Mouse (Mus musculus) hindbrain, embryonic 11.5 days (tissue): ENCODE results near the gene Taf4. TPM values are rescaled to one million over a fixed set of nuclear protein-coding genes. Genes with fewer than 3 reads are reported as not detected.

Source experiments
- ATAC-seq: fragments of 200-750 bp; cut with Nextera tagmentation; 2 replicates; pipeline ENCODE4 v1.8.0; 2017; ENCODE audit warnings: mild to moderate bottlenecking, moderate TSS enrichment, moderate library complexity; ENCODE audit not compliant: low FRiP score
- DNase-seq: peaks from one replicate; pipeline ENCODE4 v3.0.0-alpha.2; 2015; ENCODE audit warnings: low spot score
- H3K27ac ChIP-seq: fragments of 300-500 bp; sonication (generic); 2 replicates; pipeline ENCODE4 v1.5.1; 2014; ENCODE audit warnings: mild to moderate bottlenecking, low read depth, low read length
- H3K27me3 ChIP-seq: fragments of 300-500 bp; sonication (generic); 2 replicates; pipeline ENCODE4 v1.6.1; 2014; ENCODE audit warnings: mild to moderate bottlenecking, low read length, moderate library complexity, mixed read lengths; ENCODE audit not compliant: control insufficient read depth, insufficient read depth
- H3K36me3 ChIP-seq: fragments of 300-500 bp; sonication (generic); 2 replicates; pipeline ENCODE4 v1.6.1; 2014; ENCODE audit warnings: mild to moderate bottlenecking, low read length, moderate library complexity, mixed read lengths; ENCODE audit not compliant: control insufficient read depth, insufficient read depth
- H3K4me1 ChIP-seq: fragments of 300-500 bp; sonication (generic); replicated peaks from 2 replicates; pipeline ENCODE4 v1.6.1; 2014; ENCODE audit warnings: low read length, mixed read lengths; ENCODE audit not compliant: control insufficient read depth, insufficient read depth
- H3K4me2 ChIP-seq: fragments of 300-500 bp; sonication (generic); replicated peaks from 2 replicates; pipeline ENCODE4 v1.6.1; 2014; ENCODE audit warnings: mild to moderate bottlenecking, low read depth, low read length
- H3K4me3 ChIP-seq: fragments of 300-500 bp; sonication (generic); 2 replicates; pipeline ENCODE4 v1.5.1; 2014; ENCODE audit warnings: low read depth, low read length
- H3K9ac ChIP-seq: fragments of 300-500 bp; sonication (generic); 2 replicates; pipeline ENCODE4 v1.6.1; 2014; ENCODE audit warnings: low read depth, low read length
- H3K9me3 ChIP-seq: fragments of 300-500 bp; sonication (generic); 2 replicates; pipeline ENCODE4 v1.6.1; 2016; ENCODE audit warnings: low read length; ENCODE audit not compliant: control insufficient read depth
- WGBS: fragments of 180-500 bp; shearing (Covaris S2); extraction: QIAGEN DNeasy Blood & Tissue Kit; methylation state at CpG from one replicate; pipeline ENCODE4 v1.1.7; 2014; 5-methylcytosine and 5-hydroxymethylcytosine counted together
- polyA plus RNA-seq: library from polyadenylated mRNA; unstranded; fragments of >200 nt; fragmentation: Nextera tagmentation; extraction: Ambion mirVana; gene quantifications from 2 replicates; pipeline ENCODE4 v1.2.1, GENCODE M21; 2014

Taf4 gene
- polyA plus RNA-seq, 1 experiment from 2014 or later, result 9.2 TPM

- Histone ChIP-seq H3K4me2 (no peak overlapping the region), H3K36me3 (no peaks in the 10 kb centered on the region), H3K9ac (no peak overlapping the region), H3K9me3 (no peaks in the 10 kb centered on the region), H3K4me3 (no peak overlapping the region), H3K27me3 (no peaks in the 10 kb centered on the region), H3K4me1 (no peaks in the 10 kb centered on the region), H3K27ac (no peak overlapping the region)
- DNase-seq (no peak), ATAC-seq (no peak)
- 87% methylated on average over 4 of the region's 4 CpGs for WGBS
These were observed 15.0 kb downstream of the Taf4 start for GRCm38 (mm10) chr2:179961420-179961819.

- WGBS, result 90% methylated on average over 6 of the region's 6 CpGs
- no peak overlapping the region for H3K4me3 ChIP-seq
- no peak overlapping the region for H3K9ac ChIP-seq
- no peaks in the 10 kb centered on the region for H3K27me3 ChIP-seq
- no peaks in the 10 kb centered on the region for H3K9me3 ChIP-seq
- ATAC-seq (no peak), DNase-seq (no peak)
- no peak overlapping the region for H3K4me2 ChIP-seq
- H3K36me3 ChIP-seq, result no peaks in the 10 kb centered on the region
- H3K27ac ChIP-seq, result no peak overlapping the region
- no peaks in the 10 kb centered on the region for H3K4me1 ChIP-seq
These were observed 16.1 kb downstream of the Taf4 start for GRCm38 (mm10) chr2:179960327-179960726.

GRCm38 (mm10) chr2:179959391-179959790, 17.1 kb downstream of the Taf4 start:
- Histone ChIP-seq H3K4me2 (no peak overlapping the region), H3K4me1 (no peaks in the 10 kb centered on the region), H3K27ac (no peak overlapping the region), H3K9ac (no peak overlapping the region), H3K36me3 (no peaks in the 10 kb centered on the region), H3K27me3 (no peaks in the 10 kb centered on the region), H3K9me3 (no peaks in the 10 kb centered on the region), H3K4me3 (no peak overlapping the region)
- ATAC-seq (no peak), DNase-seq (no peak)
- 47% methylated on average over 3 of the region's 3 CpGs for WGBS

GRCm38 (mm10) chr2:179951542-179952524, 24.6 kb downstream of the Taf4 start:
- Histone ChIP-seq H3K27me3 (no peaks in the 10 kb centered on the region), H3K36me3 (no peaks in the 10 kb centered on the region), H3K4me3 (no peak overlapping the region), H3K4me2 (no peak overlapping the region), H3K9me3 (no peaks in the 10 kb centered on the region), H3K27ac (no peak overlapping the region), H3K9ac (no peak overlapping the region), H3K4me1 (peaks cover 3% of the 10 kb centered on the region; the same call in 1 of the 2 replicates)
- DNase-seq, result no peak
- WGBS, result 76% methylated on average over 14 of the region's 14 CpGs
- ATAC-seq, result no peak

GRCm38 (mm10) chr2:179948820-179949219, 27.6 kb downstream of the Taf4 start:
- Histone ChIP-seq H3K4me3 (no peak overlapping the region), H3K4me1 (peaks cover 10% of the 10 kb centered on the region), H3K27ac (no peak overlapping the region), H3K9ac (no peak overlapping the region), H3K9me3 (no peaks in the 10 kb centered on the region), H3K4me2 (no peak overlapping the region), H3K27me3 (no peaks in the 10 kb centered on the region), H3K36me3 (no peaks in the 10 kb centered on the region)
- ATAC-seq (no peak), DNase-seq (no peak)
- 94% methylated on average over 5 of the region's 5 CpGs for WGBS

- ATAC-seq (no peak), DNase-seq (no peak)
- Histone ChIP-seq H3K9me3 (no peaks in the 10 kb centered on the region), H3K36me3 (no peaks in the 10 kb centered on the region), H3K4me1 (peaks cover 10% of the 10 kb centered on the region), H3K9ac (no peak overlapping the region), H3K4me2 (no peak overlapping the region), H3K27me3 (no peaks in the 10 kb centered on the region), H3K27ac (0 out of 2 replicates have a peak overlapping the region, but pooled peaks have one; percentile 33), H3K4me3 (no peak overlapping the region)
- WGBS, result 51% methylated on average over 5 of the region's 5 CpGs
These were observed 28.8 kb downstream of the Taf4 start for GRCm38 (mm10) chr2:179947607-179948006.

- peaks cover 8% of the 10 kb centered on the region for H3K4me1 ChIP-seq
- no peak overlapping the region for H3K4me2 ChIP-seq
- H3K9ac ChIP-seq, result no peak overlapping the region
- ATAC-seq, result no peak
- no peak overlapping the region for H3K27ac ChIP-seq
- 90% methylated on average over 6 of the region's 6 CpGs for WGBS
- no peaks in the 10 kb centered on the region for H3K9me3 ChIP-seq
- H3K36me3 ChIP-seq, result no peaks in the 10 kb centered on the region
- no peaks in the 10 kb centered on the region for H3K27me3 ChIP-seq
- no peak overlapping the region for H3K4me3 ChIP-seq
- no peak for DNase-seq
These were observed 29.9 kb downstream of the Taf4 start for GRCm38 (mm10) chr2:179946496-179946895.

GRCm38 (mm10) chr2:179945051-179945450, 31.4 kb downstream of the Taf4 start:
- H3K27me3 ChIP-seq, result no peaks in the 10 kb centered on the region
- DNase-seq (peak; percentile 23), ATAC-seq (peak; percentile 12; the same call in 1 of the 2 replicates)
- H3K36me3 ChIP-seq, result no peaks in the 10 kb centered on the region
- H3K4me1 ChIP-seq, result peaks cover 7% of the 10 kb centered on the region
- WGBS, result 45% methylated on average over 3 of the region's 4 CpGs
- H3K9me3 ChIP-seq, result no peaks in the 10 kb centered on the region
- no peak overlapping the region for H3K9ac ChIP-seq
- H3K27ac ChIP-seq, result no peak overlapping the region
- H3K4me2 ChIP-seq, result no peak overlapping the region
- no peak overlapping the region for H3K4me3 ChIP-seq

- H3K4me2 ChIP-seq, result no peak overlapping the region
- no peak for ATAC-seq
These were observed 34.8 kb downstream of the Taf4 start for GRCm38 (mm10) chr2:179941696-179942095.

More at GRCm38 (mm10) chr2:179941696-179942095, 34.8 kb downstream of the Taf4 start:
- Histone ChIP-seq H3K27me3 (no peaks in the 10 kb centered on the region), H3K27ac (no peak overlapping the region), H3K9me3 (no peaks in the 10 kb centered on the region), H3K36me3 (no peaks in the 10 kb centered on the region), H3K4me1 (peaks cover 7% of the 10 kb centered on the region), H3K4me3 (no peak overlapping the region), H3K9ac (no peak overlapping the region)
- 94% methylated on average over 1 of the region's 1 CpGs for WGBS
- DNase-seq, result no peak
